Comparison of ENCODE assay signal across 21 mouse cellular contexts in the genomic region with DNA sequence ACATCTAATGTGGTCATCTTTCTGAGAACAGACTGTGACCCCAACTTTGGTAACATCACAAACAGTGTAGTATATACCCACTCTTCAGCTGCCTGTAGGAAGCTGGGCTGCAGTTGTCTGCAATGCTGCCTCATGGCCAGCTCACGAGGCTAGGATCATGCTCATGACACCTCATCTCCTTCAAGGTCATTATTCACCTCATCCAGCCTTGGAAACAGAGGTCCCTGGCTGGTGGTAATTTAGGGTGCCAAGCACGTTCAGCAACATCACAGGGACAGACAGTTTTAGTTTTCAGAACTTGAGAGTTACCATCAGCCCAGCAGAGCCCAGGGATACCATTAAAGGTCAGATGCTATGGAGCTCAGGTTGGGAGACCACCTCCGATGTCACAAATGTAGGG.
A peak's percentile ranks its signal among the peaks of the same experiment; 100 is the strongest.
DNase-seq lines count a peak whose midpoint lies in the region; ATAC-seq lines count a peak whose summit lies in the region.
"Had no signal": no experiment of that assay in that cellular context is flagged by ENCODE, and none has a peak within 500 bp of the region (broad histone marks: within the 10 kb centered on the region; RNA-seq: fewer than 3 reads in every experiment).

No protein-coding gene starts in this region.

- no peaks in the 10 kb centered on the region; the same call in 1 of the 2 replicates for H3K9me3 ChIP-seq in kidney, embryonic 15.5 days (replicated peaks)
- H3K9me3 ChIP-seq in limb, embryonic 10.5 days (replicated peaks), result no peaks in the 10 kb centered on the region
- H3K9me3 ChIP-seq: embryonic facial prominence, embryonic 13.5 days; embryonic facial prominence, embryonic 15.5 days; forebrain, embryonic 10.5 days; forebrain, embryonic 12.5 days had no signal

- DNase-seq in adrenal gland, adult 2 months, result peak; percentile 43
- no peak for DNase-seq in adrenal gland, postnatal 36 days
- DNase-seq in kidney, postnatal 14 days, result no peak
- no peak for DNase-seq in limb, embryonic 10.5 days (ENCODE audit: low spot score)
- no peak for DNase-seq in left cerebral cortex, adult 11 months (ENCODE audit: low spot score)
- DNase-seq: adrenal gland, postnatal 25 days; cerebellum, adult 11 months; cerebellum, adult 18-20 months; cerebellum, adult 8-10 months; cerebellum, adult 9-11 months; cerebellum, postnatal 14 days; cerebellum, postnatal 36 days; embryo, embryonic 11 days had no signal

- no peak overlapping the region for H3K4me2 ChIP-seq in kidney, embryonic 15.5 days
- H3K4me2 ChIP-seq: embryonic facial prominence, embryonic 13.5 days; embryonic facial prominence, embryonic 15.5 days; forebrain, embryonic 12.5 days had no signal

- H3K27ac ChIP-seq in kidney, embryonic 15.5 days, result 0 out of 2 replicates have a peak overlapping the region, but pooled peaks have one; percentile 27
- peak overlapping the region; percentile 42; the same call in 1 of the 2 replicates for H3K27ac ChIP-seq in limb, embryonic 10.5 days
- H3K27ac ChIP-seq: embryonic facial prominence, embryonic 13.5 days; embryonic facial prominence, embryonic 15.5 days; forebrain, embryonic 12.5 days had no signal

- peaks cover 60% of the 10 kb centered on the region for H3K4me1 ChIP-seq in kidney, embryonic 15.5 days
- H3K4me1 ChIP-seq in limb, embryonic 10.5 days, result peaks cover 56% of the 10 kb centered on the region
- H3K4me1 ChIP-seq: embryonic facial prominence, embryonic 13.5 days; embryonic facial prominence, embryonic 15.5 days had no signal

- 63% methylated on average over 3 of the region's 3 CpGs for WGBS in kidney, embryonic 15.5 days
- WGBS in limb, embryonic 10.5 days, result 74% methylated on average over 3 of the region's 3 CpGs

- H3K36me3 ChIP-seq in kidney, embryonic 15.5 days, result peaks cover 7% of the 10 kb centered on the region; the same call in 1 of the 2 replicates
- H3K36me3 ChIP-seq in limb, embryonic 10.5 days, result no peaks in the 10 kb centered on the region
- H3K36me3 ChIP-seq: embryonic facial prominence, embryonic 13.5 days; embryonic facial prominence, embryonic 15.5 days had no signal

- no peaks in the 10 kb centered on the region for H3K27me3 ChIP-seq in kidney, embryonic 15.5 days
- no peaks in the 10 kb centered on the region for H3K27me3 ChIP-seq in limb, embryonic 10.5 days (ENCODE audit: low read depth, poor library complexity, severe bottlenecking)
- H3K27me3 ChIP-seq: embryonic facial prominence, embryonic 13.5 days; embryonic facial prominence, embryonic 15.5 days had no signal

- no peak for ATAC-seq in kidney, embryonic 15.5 days (replicated peaks; ENCODE audit: low FRiP score)
- ATAC-seq: forebrain, embryonic 14.5 days; forebrain, embryonic 16.5 days had no signal

- no peak overlapping the region for H3K4me3 ChIP-seq in kidney, embryonic 15.5 days (replicated peaks)
- no peak overlapping the region for H3K4me3 ChIP-seq in limb, embryonic 10.5 days
- H3K4me3 ChIP-seq: embryonic facial prominence, embryonic 13.5 days; embryonic facial prominence, embryonic 15.5 days; erythroblast, embryonic 14.5 days; forebrain, embryonic 10.5 days; forebrain, embryonic 12.5 days had no signal

- no peak overlapping the region for H3K9ac ChIP-seq in kidney, embryonic 15.5 days
- H3K9ac ChIP-seq: embryonic facial prominence, embryonic 13.5 days; embryonic facial prominence, embryonic 15.5 days; forebrain, embryonic 12.5 days had no signal
